Mouse (Mus musculus) embryo, embryonic 10.5 days (tissue): ENCODE data around the gene Gm14147.
"Not testable (repeated sequence)": the region's sequence is repeated elsewhere in the genome, so short reads cannot be mapped to it uniquely, and the experiment has no call there.

ENCODE experiments used
- DNase-seq: peaks from one replicate; pipeline ENCODE4 v3.0.0-alpha.2; 2015; ENCODE audit warnings: low spot score

Gene Gm14147

DNA sequence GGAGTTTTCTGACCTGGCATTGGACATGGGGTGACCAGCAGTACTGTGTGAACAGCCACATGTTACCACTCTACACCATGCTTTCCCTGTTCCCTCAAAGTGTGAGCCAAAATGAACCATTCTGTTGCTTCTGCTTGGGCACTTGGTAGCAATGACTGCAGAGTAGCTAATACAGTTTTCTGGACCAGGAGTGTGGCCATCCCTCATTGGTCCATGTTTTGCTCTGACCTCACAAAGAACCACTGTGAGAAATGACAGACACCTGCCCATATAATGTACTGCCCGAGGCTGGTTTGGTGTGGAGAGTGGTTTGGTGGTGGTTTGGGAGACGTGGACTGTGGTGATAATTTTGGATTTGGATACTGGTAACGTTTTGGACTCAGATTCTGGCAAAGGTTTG is at the start of gene Gm14147:
Gene Gm14147, plus strand, starts transcription at position 301 of the 400 bp plus-strand sequence.
- DNase-seq: not testable (repeated sequence)

DNA sequence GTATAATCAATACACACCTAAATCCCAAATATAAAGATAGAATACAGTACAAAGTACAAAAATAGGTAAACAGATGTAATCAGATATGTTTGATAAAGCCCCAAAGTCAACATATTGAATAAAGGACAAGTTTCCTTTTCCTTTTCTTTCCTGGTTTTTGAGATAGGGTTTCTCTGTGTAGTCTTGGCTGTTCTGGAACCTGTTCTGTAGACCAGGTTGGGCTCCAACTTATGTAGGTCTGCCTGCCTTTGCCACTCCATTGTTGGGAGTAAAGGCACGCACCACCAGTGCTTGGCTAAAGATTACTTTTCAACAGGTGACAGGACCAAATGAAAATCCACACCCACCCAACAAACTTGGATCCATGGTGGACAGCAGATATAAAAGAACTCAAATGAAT is 41.4 kb upstream of the Gm14147 start:
- DNase-seq: no peak

DNA sequence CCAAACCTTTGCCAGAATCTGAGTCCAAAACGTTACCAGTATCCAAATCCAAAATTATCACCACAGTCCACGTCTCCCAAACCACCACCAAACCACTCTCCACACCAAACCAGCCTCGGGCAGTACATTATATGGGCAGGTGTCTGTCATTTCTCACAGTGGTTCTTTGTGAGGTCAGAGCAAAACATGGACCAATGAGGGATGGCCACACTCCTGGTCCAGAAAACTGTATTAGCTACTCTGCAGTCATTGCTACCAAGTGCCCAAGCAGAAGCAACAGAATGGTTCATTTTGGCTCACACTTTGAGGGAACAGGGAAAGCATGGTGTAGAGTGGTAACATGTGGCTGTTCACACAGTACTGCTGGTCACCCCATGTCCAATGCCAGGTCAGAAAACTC is 5.8 kb upstream of the Gm14147 start, which contains the start of gene Gm14151:
Gene Gm14151, minus strand, starts transcription at position 101 of the 400 bp plus-strand sequence.
- DNase-seq: not testable (repeated sequence)
